Comparison of ENCODE assay signal across 8 mouse cellular contexts in genomic region chr8:85379142-85379781, GRCm38 (mm10). TPM values are rescaled to one million over a fixed set of nuclear protein-coding genes. Genes with fewer than 3 reads are reported as not detected.
DNase-seq lines count a peak whose midpoint lies in the region; ATAC-seq and TF ChIP-seq lines count a peak whose summit lies in the region.

No protein-coding gene starts in this region.

- H3K36me3 ChIP-seq in embryonic facial prominence, embryonic 14.5 days (ENCODE audit: control insufficient read depth, insufficient read depth, low read length): no peaks in the 10 kb centered on the region
- no peaks in the 10 kb centered on the region for H3K36me3 ChIP-seq in intestine, embryonic 14.5 days (ENCODE audit: control insufficient read depth, insufficient read depth, low read length)
- peaks cover 7% of the 10 kb centered on the region for H3K36me3 ChIP-seq in liver, embryonic 15.5 days (replicated peaks)
- no peaks in the 10 kb centered on the region for H3K36me3 ChIP-seq in stomach, postnatal 0 days (ENCODE audit: control insufficient read depth, insufficient read depth, low read length)

- no peak overlapping the region for H3K4me2 ChIP-seq in embryonic facial prominence, embryonic 14.5 days (ENCODE audit: low read depth, low read length)
- H3K4me2 ChIP-seq in intestine, embryonic 14.5 days (ENCODE audit: low read length): no peak overlapping the region
- peak overlapping the region; percentile 74 for H3K4me2 ChIP-seq in liver, embryonic 15.5 days
- no peak overlapping the region for H3K4me2 ChIP-seq in stomach, postnatal 0 days (replicated peaks; ENCODE audit: low read depth)

- H3K27ac ChIP-seq in embryonic facial prominence, embryonic 14.5 days (replicated peaks; ENCODE audit: low read depth, low read length): peak overlapping the region; percentile 72
- H3K27ac ChIP-seq in intestine, embryonic 14.5 days (ENCODE audit: low read depth): peak overlapping the region; percentile 70; the same call in 1 of the 2 replicates
- peak overlapping the region; percentile 99 for H3K27ac ChIP-seq in liver, embryonic 15.5 days (replicated peaks)
- peak overlapping the region; percentile 3; the same call in 1 of the 2 replicates for H3K27ac ChIP-seq in stomach, postnatal 0 days (replicated peaks)

- TF ChIP-seq CTCF in stomach, postnatal 0 days (IDR thresholded peaks at IDR 0.05; ENCODE audit: low read depth): peak; percentile 25; the same call in 1 of the 2 replicates

- H3K27me3 ChIP-seq in embryonic facial prominence, embryonic 14.5 days (replicated peaks; ENCODE audit: control insufficient read depth, insufficient read depth, low read length): no peaks in the 10 kb centered on the region
- H3K27me3 ChIP-seq in intestine, embryonic 14.5 days (replicated peaks; ENCODE audit: control insufficient read depth, insufficient read depth, low read length): no peaks in the 10 kb centered on the region
- H3K27me3 ChIP-seq in liver, embryonic 15.5 days: no peaks in the 10 kb centered on the region
- no peaks in the 10 kb centered on the region for H3K27me3 ChIP-seq in stomach, postnatal 0 days (ENCODE audit: control insufficient read depth, insufficient read depth, low read length)

- no peak for TF ChIP-seq EP300 in stomach, postnatal 0 days (optimal IDR thresholded peaks at IDR 0.05)

- peak; percentile 73 for ATAC-seq in embryonic facial prominence, embryonic 14.5 days (ENCODE audit: low read depth)
- 0 out of 2 replicates have a peak, but pooled peaks have one; percentile 58 for ATAC-seq in intestine, embryonic 14.5 days (replicated peaks; ENCODE audit: low FRiP score, low TSS enrichment, low read depth)
- peak; percentile 76 for ATAC-seq in liver, embryonic 15.5 days (ENCODE audit: insufficient read depth)
- ATAC-seq in stomach, postnatal 0 days (ENCODE audit: low FRiP score, low TSS enrichment): peak; percentile 89

- no peak overlapping the region for H3K4me3 ChIP-seq in embryonic facial prominence, embryonic 14.5 days (ENCODE audit: low read depth, low read length)
- no peak overlapping the region for H3K4me3 ChIP-seq in intestine, embryonic 14.5 days (ENCODE audit: low read depth, low read length)
- peak overlapping the region; percentile 65 for H3K4me3 ChIP-seq in liver, embryonic 15.5 days (replicated peaks)
- H3K4me3 ChIP-seq in stomach, postnatal 0 days (ENCODE audit: low read depth, low read length): no peak overlapping the region

- H3K9me3 ChIP-seq in embryonic facial prominence, embryonic 14.5 days (ENCODE audit: control insufficient read depth, low read length): no peaks in the 10 kb centered on the region
- no peaks in the 10 kb centered on the region for H3K9me3 ChIP-seq in intestine, embryonic 14.5 days (ENCODE audit: control insufficient read depth, low read length)
- H3K9me3 ChIP-seq in liver, embryonic 15.5 days (replicated peaks): no peaks in the 10 kb centered on the region
- no peaks in the 10 kb centered on the region for H3K9me3 ChIP-seq in stomach, postnatal 0 days (ENCODE audit: control insufficient read depth, low read length)

- peak; percentile 55 for DNase-seq in adrenal gland, postnatal 14 days
- DNase-seq in adrenal gland, postnatal 25 days: no peak
- DNase-seq in embryonic facial prominence, embryonic 14.5 days (ENCODE audit: low spot score): peak; percentile 92
- DNase-seq in intestine, embryonic 14.5 days (ENCODE audit: low spot score): peak; percentile 64
- peak; percentile 73 for DNase-seq in stomach, postnatal 0 days (ENCODE audit: low spot score)
- DNase-seq in thymus, postnatal 10 days (ENCODE audit: low spot score in 2 of 2): no peak
- no peak for DNase-seq in gastrocnemius, adult 8-10 months (ENCODE audit: low spot score in 2 of 2)

- WGBS in embryonic facial prominence, embryonic 14.5 days: 13% methylated on average over 2 of the region's 2 CpGs
- 18% methylated on average over 2 of the region's 2 CpGs for WGBS in intestine, embryonic 14.5 days
- WGBS in liver, embryonic 15.5 days (ENCODE audit: insufficient replicate concordance): 7% methylated on average over 2 of the region's 2 CpGs
- WGBS in stomach, postnatal 0 days: 11% methylated on average over 2 of the region's 2 CpGs

- H3K9ac ChIP-seq in embryonic facial prominence, embryonic 14.5 days (ENCODE audit: low read depth, low read length): 0 out of 2 replicates have a peak overlapping the region, but pooled peaks have one; percentile 16
- no peak overlapping the region for H3K9ac ChIP-seq in intestine, embryonic 14.5 days (ENCODE audit: low read length)
- peak overlapping the region; percentile 75 for H3K9ac ChIP-seq in liver, embryonic 15.5 days
- no peak overlapping the region for H3K9ac ChIP-seq in stomach, postnatal 0 days (ENCODE audit: low read length)

- H3K4me1 ChIP-seq in embryonic facial prominence, embryonic 14.5 days (ENCODE audit: control insufficient read depth, insufficient read depth, low read length): peaks cover 32% of the 10 kb centered on the region
- H3K4me1 ChIP-seq in intestine, embryonic 14.5 days (replicated peaks; ENCODE audit: control insufficient read depth, insufficient read depth, low read length): peaks cover 21% of the 10 kb centered on the region
- peaks cover 91% of the 10 kb centered on the region for H3K4me1 ChIP-seq in liver, embryonic 15.5 days (replicated peaks)
- peaks cover 6% of the 10 kb centered on the region; the same call in 1 of the 2 replicates for H3K4me1 ChIP-seq in stomach, postnatal 0 days (replicated peaks; ENCODE audit: control insufficient read depth, insufficient read depth)

RNA-seq across cellular contexts. Expression of gene Mylk3, which starts 6.9 kb away (rescaled TPM):
- total RNA-seq in adrenal gland, postnatal 14 days (2021): 0.26 and 1.3 TPM in 2 replicates
- 0.61 TPM in 1 of 2 replicates, not detected in the other for total RNA-seq in adrenal gland, postnatal 25 days (2021)
- 2.3 and 2.8 TPM in 2 replicates for polyA plus RNA-seq in embryonic facial prominence, embryonic 14.5 days (2014; fragmentation: Nextera tagmentation; extraction: Ambion mirVana)
- 1.8 and 3.1 TPM in 2 replicates for polyA plus RNA-seq in intestine, embryonic 14.5 days (2014; fragmentation: Nextera tagmentation; extraction: Ambion mirVana)
- 57.2 and 68.2 TPM in 2 replicates for polyA plus RNA-seq in liver, embryonic 15.5 days (2015; fragmentation: Nextera tagmentation; extraction: Ambion mirVana)
- 0.10 and 0.13 TPM in 2 replicates for polyA plus RNA-seq in stomach, postnatal 0 days (2015; fragmentation: Nextera tagmentation; extraction: Ambion mirVana)
- total RNA-seq in gastrocnemius, adult 8-10 months (2022): 1 to 10 TPM in 3 of 4 experiments, under 1 TPM in 1; 0.47 to 2.0 (median 1.5) TPM

RNA-seq across cellular contexts. Expression of gene 4921524J17Rik, which starts 53.4 kb away (rescaled TPM):
- total RNA-seq in adrenal gland, postnatal 14 days (2021): 35.9 and 38.1 TPM in 2 replicates
- total RNA-seq in adrenal gland, postnatal 25 days (2021): 29.9 and 58.2 TPM in 2 replicates
- 50.2 and 53.4 TPM in 2 replicates for polyA plus RNA-seq in embryonic facial prominence, embryonic 14.5 days (2014; fragmentation: Nextera tagmentation; extraction: Ambion mirVana)
- 36.7 and 39.3 TPM in 2 replicates for polyA plus RNA-seq in intestine, embryonic 14.5 days (2014; fragmentation: Nextera tagmentation; extraction: Ambion mirVana)
- 14.8 and 15.6 TPM in 2 replicates for polyA plus RNA-seq in liver, embryonic 15.5 days (2015; fragmentation: Nextera tagmentation; extraction: Ambion mirVana)
- 24.9 and 29.0 TPM in 2 replicates for polyA plus RNA-seq in stomach, postnatal 0 days (2015; fragmentation: Nextera tagmentation; extraction: Ambion mirVana)
- 10 to 100 TPM in 2 of 4 experiments, 1 to 10 TPM in 2; 9.1 to 12.6 (median 10.2) TPM for total RNA-seq in gastrocnemius, adult 8-10 months (2022)

Comparison
In these comparisons a context has a peak if more than half of its experiments do, and no peak if none do; other contexts are left out.
1. DNase-seq: peak in adrenal gland, postnatal 14 days (single experiment), embryonic facial prominence, embryonic 14.5 days (single experiment), intestine, embryonic 14.5 days (single experiment) and stomach, postnatal 0 days (single experiment); none in adrenal gland, postnatal 25 days (single experiment), thymus, postnatal 10 days (0 of 2) and gastrocnemius, adult 8-10 months (0 of 2).
2. H3K27ac ChIP-seq: peak in every context shown above with its lines; median percentile 99 in liver, embryonic 15.5 days; 72 in embryonic facial prominence, embryonic 14.5 days; 70 in intestine, embryonic 14.5 days; 3 in stomach, postnatal 0 days.
3. H3K9ac ChIP-seq: peak in embryonic facial prominence, embryonic 14.5 days (single experiment) and liver, embryonic 15.5 days (single experiment); none in intestine, embryonic 14.5 days (single experiment) and stomach, postnatal 0 days (single experiment).
4. RNA of gene Mylk3, which starts 6.9 kb away (polyA plus RNA-seq): 57.2 to 68.2 TPM in liver, embryonic 15.5 days; 1.8 to 3.1 TPM in intestine, embryonic 14.5 days, 2.3 to 2.8 TPM in embryonic facial prominence, embryonic 14.5 days and 0.10 to 0.13 TPM in stomach, postnatal 0 days; every median in the first group is over 10 times any median in the second.
5. Peak in every context shown above with its lines, with median percentiles within 50 percentile points of each other: ATAC-seq.